Mouse (Mus musculus): ENCODE data around the gene Snrpg. TPM values are rescaled to one million over a fixed set of nuclear protein-coding genes. Genes with fewer than 3 reads are reported as not detected.

Gene Snrpg
- total RNA-seq, 2 experiments from 2014 or later: 51.1 to 52.4 TPM

Other genes starting within 250 kb of the Snrpg start
- 1 to 10 TPM; 1.3 to 1.4 TPM for gene Tgfa, start 176.1 kb upstream of the Snrpg start, total RNA-seq (2021)
- gene Fam136a, start 5.7 kb upstream of the Snrpg start, total RNA-seq (2021): 10 to 100 TPM; 26.0 to 27.2 TPM
- 10 to 100 TPM; 68.1 to 69.2 TPM for gene Pcyox1, start 25.9 kb downstream of the Snrpg start, total RNA-seq (2021)
- 10 to 100 TPM; 38.5 to 39.9 TPM for gene Tia1, start 32.9 kb downstream of the Snrpg start, total RNA-seq (2021)
- not detected for gene Gm44790, start 55.4 kb downstream of the Snrpg start, total RNA-seq (2021)
- 10 to 100 TPM; 11.4 to 12.4 TPM for gene C87436, start 67.1 kb downstream of the Snrpg start, total RNA-seq (2021)
- 100 to 1,000 TPM; 168 to 179 TPM for gene Pcbp1, start 155.0 kb downstream of the Snrpg start, total RNA-seq (2021)

Measured in heart, postnatal 14 days (tissue).